Mouse (Mus musculus) limb, embryonic 14.5 days (tissue): ENCODE measurements around the gene Gm5617. TPM values are rescaled to one million over a fixed set of nuclear protein-coding genes. Genes with fewer than 3 reads are reported as not detected.
"Not testable (repeated sequence)": the region's sequence is repeated elsewhere in the genome, so short reads cannot be mapped to it uniquely, and the experiment has no call there.

Source experiments
- ATAC-seq: fragments of 200-750 bp; cut with Nextera tagmentation; 2 replicates; pipeline ENCODE4 v1.8.0; 2017; ENCODE audit warnings: low read depth, moderate number of reproducible peaks, moderate TSS enrichment; ENCODE audit not compliant: low FRiP score
- DNase-seq: peaks from one replicate; pipeline ENCODE4 v3.0.0-alpha.2; 2015; ENCODE audit warnings: low spot score
- H3K27ac ChIP-seq: fragments of 300-500 bp; sonication (generic); replicated peaks from 2 replicates; pipeline ENCODE4 v1.5.1; 2014; ENCODE audit warnings: low read depth, mild to moderate bottlenecking, low read length, moderate library complexity, mixed read lengths
- H3K27me3 ChIP-seq: fragments of 300-500 bp; sonication (generic); 2 replicates; pipeline ENCODE4 v1.6.1; 2014; ENCODE audit warnings: low read length, mixed read lengths; ENCODE audit not compliant: control insufficient read depth, insufficient read depth
- H3K36me3 ChIP-seq: fragments of 300-500 bp; sonication (generic); 2 replicates; pipeline ENCODE4 v1.6.1; 2014; ENCODE audit warnings: mild to moderate bottlenecking, low read length, moderate library complexity, mixed read lengths; ENCODE audit not compliant: control insufficient read depth, insufficient read depth
- H3K4me1 ChIP-seq: fragments of 300-500 bp; sonication (generic); 2 replicates; pipeline ENCODE4 v1.6.1; 2014; ENCODE audit warnings: antibody characterized with exemption, low read length, mixed read lengths; ENCODE audit not compliant: control insufficient read depth, insufficient read depth
- H3K4me2 ChIP-seq: fragments of 300-500 bp; sonication (generic); replicated peaks from 2 replicates; pipeline ENCODE4 v1.6.1; 2014; ENCODE audit warnings: low read depth, mild to moderate bottlenecking, low read length, moderate library complexity; ENCODE audit not compliant: severe bottlenecking
- H3K4me3 ChIP-seq: fragments of 300-500 bp; sonication (generic); replicated peaks from 2 replicates; pipeline ENCODE4 v1.5.1; 2014; ENCODE audit warnings: low read length
- H3K9ac ChIP-seq: fragments of 300-500 bp; sonication (generic); 2 replicates; pipeline ENCODE4 v1.6.1; 2014; ENCODE audit warnings: mild to moderate bottlenecking, low read depth, low read length, moderate library complexity; ENCODE audit not compliant: severe bottlenecking
- H3K9me3 ChIP-seq: fragments of 300-500 bp; sonication (generic); 2 replicates; pipeline ENCODE4 v1.6.1; 2016; ENCODE audit warnings: low read length; ENCODE audit not compliant: control insufficient read depth
- POLR2A ChIP-seq: fragments of 200-500 bp; IDR thresholded peaks from 2 replicates; pipeline ENCODE4 v1.8.0; 2012; ENCODE audit warnings: inconsistent platforms, mild to moderate bottlenecking, moderate library complexity, borderline replicate concordance; ENCODE audit not compliant: insufficient read depth, insufficient read length; ENCODE audit errors: extremely low read depth
- WGBS: fragments of 180-500 bp; shearing (Covaris S2); extraction: QIAGEN DNeasy Blood & Tissue Kit; methylation state at CpG from one replicate; pipeline ENCODE4 v1.1.7; 2014; 5-methylcytosine and 5-hydroxymethylcytosine counted together
- polyA plus RNA-seq, 2 experiments: library from polyadenylated mRNA; depleted of rRNA in 1 of 2; stranded (reverse) in 1 of 2; unstranded in 1 of 2; fragments of >200 nt; fragmentation: Nextera tagmentation in 1 of 2; extraction: Ambion mirVana in 1 of 2; gene quantifications; 2 replicates each; pipeline versions ENCODE4 v1.2.1 to v1.2.3; 2012 to 2014

The Gm5617 gene
- polyA plus RNA-seq, 2 experiments = 21.6 to 39.8 TPM

DNA sequence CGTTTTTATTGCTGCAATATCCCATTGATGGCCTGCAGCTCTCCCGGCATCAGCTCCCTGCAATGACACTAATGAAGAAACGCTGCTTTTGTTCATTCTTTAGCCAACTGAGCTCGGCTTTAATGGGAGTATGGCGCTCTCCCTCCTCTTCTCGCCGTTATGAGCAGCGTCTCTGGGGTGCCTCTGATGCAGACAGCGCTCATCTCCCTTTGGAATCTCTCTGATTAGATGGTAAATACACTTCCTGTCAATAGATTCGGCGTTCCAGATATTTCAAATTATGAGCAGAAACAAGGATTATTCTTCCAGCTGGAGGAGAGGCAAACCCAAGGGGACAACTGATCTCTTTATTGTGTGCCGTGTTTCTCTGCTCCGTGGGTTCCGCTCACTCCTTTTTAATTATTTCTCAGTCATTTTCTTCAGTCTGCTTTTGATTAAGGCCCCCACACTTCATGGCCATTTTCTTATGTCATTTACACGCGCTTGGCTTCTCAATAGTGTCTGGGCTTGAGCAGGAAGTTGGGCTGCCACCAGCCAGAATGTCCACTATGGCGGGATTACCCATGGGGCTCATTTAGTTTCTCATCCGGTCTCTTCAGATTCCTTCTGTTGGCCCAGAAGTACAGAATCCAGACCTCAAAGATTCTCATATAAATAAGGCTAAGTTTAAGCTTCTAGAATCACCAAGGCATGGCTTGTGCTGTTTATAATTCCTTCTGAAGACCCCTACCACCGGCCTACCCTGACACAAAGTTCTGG, 22.3 kb downstream of the Gm5617 start:
- Histone ChIP-seq H3K4me3 (no peak overlapping the region), H3K4me2 (peak overlapping the region; percentile 22)
- peak; percentile 22 for DNase-seq

DNA sequence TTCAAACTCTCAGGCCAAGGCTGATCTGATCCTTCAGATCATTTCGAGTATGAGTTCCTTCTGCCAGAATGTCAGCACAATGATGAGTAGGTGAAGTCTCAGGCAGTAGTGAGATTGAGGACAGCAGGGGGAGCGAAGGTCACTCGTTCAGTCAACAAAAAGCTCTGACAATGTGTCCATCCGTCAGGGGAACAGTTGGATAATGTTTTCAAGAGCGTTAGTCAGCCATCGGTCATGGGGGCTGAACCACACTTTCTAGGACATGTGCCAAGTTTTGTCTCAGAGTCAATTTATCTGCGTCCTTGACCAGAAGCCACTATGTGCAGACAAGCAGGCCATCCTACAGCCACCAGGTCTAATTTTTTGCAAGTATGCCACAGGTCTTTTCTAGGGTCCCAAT, 25.2 kb downstream of the Gm5617 start:
- H3K4me1 ChIP-seq, H3K36me3 ChIP-seq, H3K9ac ChIP-seq, ATAC-seq, H3K9me3 ChIP-seq, H3K4me3 ChIP-seq, H3K27ac ChIP-seq, DNase-seq, H3K4me2 ChIP-seq, H3K27me3 ChIP-seq: not testable (repeated sequence)
- no CpG with 5 or more reads among the region's 7 CpGs for WGBS

More for the DNA sequence above, 22.3 kb downstream of the Gm5617 start:
- TF ChIP-seq POLR2A = no peak
- H3K4me1 ChIP-seq = peaks cover 6% of the 10 kb centered on the region; the same call in 1 of the 2 replicates
- no peak for ATAC-seq
- 36% methylated on average over 19 of the region's 19 CpGs for WGBS
- no peak overlapping the region for H3K27ac ChIP-seq
- H3K9me3 ChIP-seq = no peaks in the 10 kb centered on the region
- H3K36me3 ChIP-seq = no peaks in the 10 kb centered on the region
- no peaks in the 10 kb centered on the region for H3K27me3 ChIP-seq
- no peak overlapping the region for H3K9ac ChIP-seq

DNA sequence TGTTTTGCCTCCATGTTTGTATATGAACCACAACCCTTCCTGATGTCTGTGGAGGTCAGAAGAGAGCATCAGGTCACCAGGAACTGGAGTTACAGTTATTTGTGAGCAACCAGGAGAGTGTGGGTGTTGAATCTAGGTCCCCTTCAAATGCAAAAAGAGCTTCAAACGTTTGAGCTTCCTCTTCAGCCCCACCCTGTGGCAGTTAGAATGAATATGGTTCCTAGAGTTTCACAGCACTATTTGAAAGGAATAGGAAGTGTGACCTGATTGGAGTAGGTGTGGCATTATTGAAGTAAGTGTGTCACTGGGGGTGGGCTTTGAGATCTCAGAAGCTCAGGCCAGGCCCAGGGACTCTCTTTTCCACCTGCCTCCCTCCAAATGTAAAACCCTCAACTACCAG, 30.3 kb downstream of the Gm5617 start:
- H3K4me3 ChIP-seq = no peak overlapping the region
- no peak overlapping the region for H3K27ac ChIP-seq
- H3K27me3 ChIP-seq = no peaks in the 10 kb centered on the region
- no peak for TF ChIP-seq POLR2A
- H3K9ac ChIP-seq = no peak overlapping the region
- H3K9me3 ChIP-seq = no peaks in the 10 kb centered on the region
- no peaks in the 10 kb centered on the region for H3K36me3 ChIP-seq
- DNase-seq = no peak
- H3K4me2 ChIP-seq = no peak overlapping the region
- H3K4me1 ChIP-seq = no peaks in the 10 kb centered on the region
- WGBS = 11% methylated on average over 1 of the region's 1 CpGs
- no peak for ATAC-seq

DNA sequence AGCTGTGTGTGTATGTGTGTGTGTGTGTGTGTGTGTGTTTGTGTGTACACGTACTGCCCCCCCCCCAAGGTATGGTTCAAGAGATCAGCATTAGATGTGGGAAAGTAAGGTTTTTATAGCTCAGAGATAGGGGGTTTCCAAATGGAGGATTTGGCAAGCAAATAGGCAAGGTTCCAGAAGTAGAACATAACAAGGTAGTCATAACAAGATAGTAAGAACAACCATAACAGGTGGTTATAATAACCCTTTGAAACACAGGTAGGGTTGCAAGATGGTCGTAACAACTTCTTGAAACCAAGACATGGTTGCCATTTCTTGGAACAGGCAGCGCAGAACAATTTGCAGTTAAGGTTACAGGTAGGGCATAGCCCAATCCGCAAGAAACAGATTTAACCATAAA, 31.3 kb downstream of the Gm5617 start:
- H3K27me3 ChIP-seq = no peaks in the 10 kb centered on the region
- no peaks in the 10 kb centered on the region for H3K4me1 ChIP-seq
- H3K4me2 ChIP-seq = no peak overlapping the region
- DNase-seq (no peak), ATAC-seq (no peak)
- no peaks in the 10 kb centered on the region for H3K9me3 ChIP-seq
- H3K4me3 ChIP-seq = no peak overlapping the region
- TF ChIP-seq POLR2A = no peak
- no peaks in the 10 kb centered on the region for H3K36me3 ChIP-seq
- no peak overlapping the region for H3K27ac ChIP-seq
- H3K9ac ChIP-seq = no peak overlapping the region
- WGBS = 89% methylated on average over 4 of the region's 4 CpGs

DNA sequence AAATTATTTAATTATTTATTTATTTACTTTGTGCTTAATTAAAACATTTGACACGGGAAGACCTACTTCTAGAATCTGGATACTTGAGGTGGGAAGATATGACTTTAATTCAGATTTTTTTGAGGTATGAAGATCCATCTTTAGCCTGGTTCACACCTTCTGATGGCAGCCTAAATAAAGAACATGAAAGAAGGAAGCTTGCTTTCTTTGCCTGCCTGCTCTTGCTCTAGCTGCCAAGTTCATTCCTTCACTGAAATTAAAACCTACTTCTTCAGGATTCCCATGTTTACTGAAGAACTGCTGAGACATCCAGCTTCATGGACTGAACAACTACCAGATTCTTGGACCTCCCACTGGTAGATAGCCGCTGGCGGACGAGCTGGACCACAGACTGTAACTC, 36.1 kb downstream of the Gm5617 start:
- no peaks in the 10 kb centered on the region for H3K9me3 ChIP-seq
- H3K27me3 ChIP-seq = no peaks in the 10 kb centered on the region
- H3K4me1 ChIP-seq = no peaks in the 10 kb centered on the region
- no peak overlapping the region for H3K9ac ChIP-seq
- DNase-seq (no peak), ATAC-seq (no peak)
- no peak overlapping the region for H3K27ac ChIP-seq
- H3K4me2 ChIP-seq = no peak overlapping the region
- TF ChIP-seq POLR2A = no peak
- 77% methylated on average over 4 of the region's 4 CpGs for WGBS
- no peaks in the 10 kb centered on the region for H3K36me3 ChIP-seq
- H3K4me3 ChIP-seq = no peak overlapping the region
